Mouse (Mus musculus) erythroid progenitor cell, adult 5-6 weeks (primary cell): ENCODE results near the gene Pla2g16. TPM values are rescaled to one million over a fixed set of nuclear protein-coding genes. Genes with fewer than 3 reads are reported as not detected.

Experiments
- ATAC-seq: replicated peaks from 2 replicates; pipeline ENCODE4 v1.8.0; 2016; ENCODE audit warnings: moderate number of reproducible peaks, mild to moderate bottlenecking, moderate TSS enrichment, inconsistent platforms; ENCODE audit not compliant: poor library complexity, low FRiP score, severe bottlenecking
- total RNA-seq, 2 experiments: library from RNA; stranded (forward) in 1 of 2; stranded (reverse) in 1 of 2; fragments of 150-400 nt in 1 of 2; fragments of 186-747, 209-891 nt in 1 of 2; gene quantifications; 2 replicates each; pipeline versions ENCODE4 v1.2.3 to v1.2.4; 2015 to 2017; ENCODE audit warnings: low replicate concordance in 2 of 2

Gene Pla2g16
- total RNA-seq (2015; ENCODE audit: low replicate concordance) (46.5 and 56.6 TPM in 2 replicates), total RNA-seq (2017; ENCODE audit: low replicate concordance) (45.8 and 73.4 TPM in 2 replicates)

DNA sequence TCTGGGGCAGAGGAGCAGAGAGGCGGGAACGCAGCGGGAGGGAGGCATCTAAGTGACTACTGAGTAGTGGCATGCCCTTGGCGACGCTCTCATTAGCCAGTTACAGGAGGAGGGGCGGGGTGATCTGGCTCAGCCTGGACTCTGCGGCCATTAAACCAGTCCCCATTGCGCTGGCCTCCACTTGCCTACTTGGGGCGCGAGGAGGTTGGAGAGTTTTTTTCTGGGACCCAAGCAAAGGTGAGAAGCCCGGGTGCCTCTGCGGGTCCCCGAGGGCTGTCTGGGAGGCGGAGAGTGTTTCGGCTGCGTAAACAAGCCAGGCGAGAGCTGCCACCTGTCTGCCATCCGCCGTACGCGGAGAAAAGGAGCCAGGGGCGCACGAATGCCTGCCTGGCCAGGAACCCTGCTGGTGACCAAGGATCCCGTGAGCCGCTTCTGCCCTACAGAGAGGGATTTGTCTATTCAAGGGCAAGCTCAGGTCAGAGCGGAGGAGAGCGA is at the start of gene Pla2g16:
TSS of gene Pla2g16 (plus strand) at position 132 of the 495 bp plus-strand sequence.
- peak; percentile 92 for ATAC-seq

DNA sequence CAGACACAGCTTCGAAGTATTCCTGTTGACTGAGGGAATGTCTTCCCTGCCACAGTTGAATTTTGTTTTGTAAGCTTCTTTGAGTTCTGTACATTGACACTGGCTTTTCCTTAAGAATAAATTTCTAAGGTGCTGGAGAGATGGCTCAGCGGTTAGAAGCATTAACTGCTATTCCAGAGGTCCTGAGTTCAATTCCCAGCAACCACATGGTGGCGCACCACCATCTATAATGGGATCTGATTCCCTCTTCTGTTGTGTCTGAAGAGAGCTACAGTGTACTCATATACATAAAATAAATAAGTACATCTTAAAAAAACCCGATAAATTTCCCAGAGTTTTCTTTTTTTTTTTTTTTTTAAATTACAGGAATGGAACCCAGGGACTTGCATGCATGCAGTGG is 49.2 kb upstream of the Pla2g16 start:
- ATAC-seq: no peak

DNA sequence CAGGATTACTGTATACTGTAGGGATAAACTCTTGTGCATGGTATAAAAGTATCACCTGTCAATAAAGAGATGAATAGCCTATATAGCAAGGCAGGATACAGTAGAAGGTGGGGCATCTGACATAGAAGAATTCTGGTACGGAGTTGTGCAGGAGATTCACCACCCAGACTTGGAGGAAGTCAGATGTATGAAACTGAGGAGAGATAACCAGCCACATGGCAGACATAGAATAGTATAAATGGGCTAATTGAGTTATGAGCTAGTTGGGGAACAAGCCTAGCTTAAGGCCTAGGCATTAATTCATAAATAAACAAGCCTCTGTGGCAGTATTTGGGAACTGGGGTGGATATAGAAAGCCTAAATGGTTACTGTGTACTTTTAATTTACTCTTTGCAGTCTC is 40.8 kb upstream of the Pla2g16 start:
- no peak for ATAC-seq

DNA sequence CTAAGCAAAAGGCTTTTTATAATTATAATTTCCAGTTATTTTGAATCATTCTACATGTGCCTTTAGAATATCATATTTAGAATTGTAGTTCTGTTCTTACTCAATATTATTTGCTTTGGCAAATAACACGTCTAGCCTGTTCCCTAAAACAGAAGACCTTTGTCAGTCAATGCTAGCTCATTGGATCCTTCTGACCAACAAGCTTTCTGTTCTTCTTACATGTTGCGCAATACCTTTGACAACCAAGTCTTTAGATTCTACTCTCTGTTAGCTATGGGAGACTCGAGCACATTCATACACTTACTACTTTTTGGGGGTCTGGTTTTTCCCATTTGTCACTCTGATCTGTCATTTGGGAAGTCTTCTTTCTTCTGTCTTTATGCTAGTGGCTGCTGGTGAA is 35.6 kb upstream of the Pla2g16 start:
- no peak for ATAC-seq

DNA sequence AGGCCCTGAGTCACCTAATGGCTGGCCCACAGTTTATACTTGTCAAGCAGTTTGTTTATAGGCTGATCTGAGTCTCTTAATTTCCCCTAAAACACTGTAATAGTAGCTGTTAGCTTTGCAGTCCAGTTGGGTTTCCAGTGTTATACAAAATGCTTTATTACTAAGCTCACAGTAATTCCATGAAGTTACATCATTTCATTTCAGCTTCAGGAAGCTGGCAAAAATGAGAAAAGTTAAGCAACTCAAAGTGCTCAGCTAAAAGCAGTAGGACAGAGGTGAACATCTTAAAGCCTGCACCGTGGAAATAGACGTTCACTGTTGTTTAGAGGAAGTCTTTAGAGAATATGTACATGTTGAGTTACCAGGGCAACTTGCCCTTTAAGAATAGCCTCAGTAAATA is 34.4 kb upstream of the Pla2g16 start:
- ATAC-seq: no peak

DNA sequence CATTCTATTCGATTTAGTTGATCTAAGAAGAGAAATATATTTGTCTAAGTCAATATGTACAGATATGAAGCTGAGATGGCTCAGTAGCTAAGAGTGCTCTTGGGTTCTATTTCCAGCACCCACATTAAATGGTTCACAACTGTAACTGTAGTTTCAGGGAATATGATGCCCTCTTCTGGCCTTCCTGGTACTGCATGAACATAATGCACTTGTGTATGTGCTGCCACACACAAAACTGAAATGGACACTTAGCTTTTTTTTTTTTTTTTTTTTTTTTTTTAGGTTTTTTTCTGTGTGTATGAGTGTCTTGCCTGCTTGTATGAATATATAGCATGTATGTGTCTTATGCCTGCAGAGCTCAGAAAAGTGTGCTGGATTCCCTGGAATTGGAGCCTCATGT is 34.0 kb upstream of the Pla2g16 start:
- ATAC-seq: no peak

DNA sequence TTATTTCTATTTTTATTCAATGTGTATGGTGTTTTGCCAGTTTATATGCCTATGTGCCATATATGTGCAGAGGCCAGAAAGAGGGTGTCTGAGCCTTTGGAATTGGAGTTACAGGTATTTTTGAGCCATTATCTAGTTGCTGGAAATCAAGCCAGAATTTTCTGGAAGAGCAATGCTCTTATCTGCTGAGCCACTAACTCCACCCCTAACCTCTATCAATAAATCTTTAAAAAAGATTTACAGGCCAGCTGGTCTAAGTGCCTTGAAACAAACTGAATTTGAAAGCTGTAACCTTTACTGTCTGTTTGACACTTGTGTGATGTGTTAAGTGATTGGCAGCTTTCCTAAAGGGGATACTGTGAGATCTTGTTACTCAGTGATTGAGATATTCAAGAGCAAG is 33.5 kb upstream of the Pla2g16 start:
- no peak for ATAC-seq

DNA sequence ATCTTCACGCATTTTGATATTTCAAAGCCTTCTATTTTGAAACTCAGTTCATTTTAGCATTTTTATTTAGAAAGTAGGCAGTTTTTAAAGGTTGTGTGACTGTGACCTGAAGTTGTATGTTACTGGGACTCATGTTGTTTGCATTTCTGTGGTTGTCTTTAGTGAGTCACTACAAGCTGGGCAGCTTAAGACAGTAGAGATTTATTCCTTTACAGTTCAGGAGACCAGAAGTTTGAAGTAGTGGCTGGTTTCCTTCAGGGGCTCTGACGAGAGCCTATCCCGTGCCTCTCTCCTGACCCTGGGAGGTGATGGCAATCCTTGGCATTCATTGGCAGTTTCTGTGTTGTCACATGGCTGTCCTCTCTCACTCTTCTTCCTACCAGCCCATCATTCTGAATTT is 32.4 kb upstream of the Pla2g16 start:
- no peak for ATAC-seq

DNA sequence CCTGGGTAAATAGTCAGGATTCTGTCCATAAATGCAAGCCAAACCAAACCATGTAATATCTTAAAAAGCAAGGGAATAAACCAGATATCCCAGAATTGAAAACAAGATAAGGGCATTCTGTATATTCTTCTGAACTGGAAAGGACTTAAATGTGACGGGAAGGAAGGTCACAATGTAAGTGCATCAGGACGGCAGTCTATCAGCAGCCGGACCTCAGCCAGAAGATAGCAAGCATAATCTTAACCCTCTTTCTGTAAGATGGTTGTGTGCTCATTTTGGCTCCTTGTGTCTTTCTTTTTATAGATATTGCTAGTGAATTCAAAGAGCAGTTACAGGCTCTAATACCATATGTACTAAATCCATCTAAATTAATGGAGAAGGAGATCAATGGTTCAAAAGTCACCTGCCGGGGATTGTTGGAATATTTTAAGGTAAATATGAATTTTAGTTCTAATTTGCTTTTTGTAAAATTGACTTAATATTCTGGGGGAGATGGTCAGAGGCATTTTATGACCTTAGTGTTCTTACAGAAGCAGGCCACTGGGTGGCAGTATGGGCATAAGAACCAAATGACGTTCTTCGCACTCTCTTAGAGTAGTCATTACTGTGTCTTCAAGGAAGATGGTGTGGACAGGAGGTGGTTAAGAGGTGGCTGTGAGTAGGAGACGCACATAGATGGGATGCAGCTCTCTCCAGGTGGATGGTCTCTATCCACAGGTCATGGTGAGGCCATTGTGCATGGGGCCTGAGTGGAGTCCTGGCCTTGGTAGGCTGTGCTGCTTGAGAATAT is 28.4 kb upstream of the Pla2g16 start:
- peak; percentile 79 for ATAC-seq

DNA sequence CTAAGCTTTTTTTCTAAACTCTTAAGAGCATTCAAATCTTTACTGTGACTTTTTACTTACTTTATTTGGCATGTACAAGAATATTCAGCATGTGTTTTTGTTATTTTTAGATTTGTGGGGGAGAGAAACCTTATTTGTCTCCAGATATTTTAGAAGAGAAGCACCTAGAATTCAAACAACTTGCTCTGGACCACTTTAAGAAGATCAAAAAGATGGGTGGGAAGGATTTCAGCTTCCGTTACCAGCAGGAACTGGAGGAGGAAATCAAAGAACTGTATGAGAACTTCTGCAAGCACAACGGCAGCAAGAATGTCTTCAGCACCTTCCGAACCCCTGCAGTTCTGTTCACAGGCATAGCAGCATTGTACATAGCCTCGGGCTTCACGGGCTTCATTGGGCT is 25.4 kb upstream of the Pla2g16 start:
- no peak for ATAC-seq

DNA sequence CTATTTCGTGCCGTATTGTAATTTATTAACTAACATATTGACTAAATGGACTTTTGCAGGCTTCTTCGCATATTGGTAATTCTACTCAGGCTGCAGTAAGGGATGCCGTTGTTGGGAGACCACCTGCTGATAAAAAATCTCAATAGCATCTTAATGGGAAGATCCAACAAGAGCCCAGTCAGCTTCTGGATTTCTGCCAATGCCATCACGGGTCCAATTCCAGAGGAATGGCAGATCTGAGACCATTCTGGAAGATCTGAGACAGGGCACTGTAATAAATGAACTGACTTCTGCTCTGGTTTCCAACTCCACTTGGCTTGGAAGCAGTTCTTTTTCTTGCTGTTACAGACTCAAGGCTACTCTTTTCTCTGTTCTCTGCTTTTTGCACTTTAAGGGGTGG is 23.4 kb upstream of the Pla2g16 start:
- ATAC-seq: no peak

DNA sequence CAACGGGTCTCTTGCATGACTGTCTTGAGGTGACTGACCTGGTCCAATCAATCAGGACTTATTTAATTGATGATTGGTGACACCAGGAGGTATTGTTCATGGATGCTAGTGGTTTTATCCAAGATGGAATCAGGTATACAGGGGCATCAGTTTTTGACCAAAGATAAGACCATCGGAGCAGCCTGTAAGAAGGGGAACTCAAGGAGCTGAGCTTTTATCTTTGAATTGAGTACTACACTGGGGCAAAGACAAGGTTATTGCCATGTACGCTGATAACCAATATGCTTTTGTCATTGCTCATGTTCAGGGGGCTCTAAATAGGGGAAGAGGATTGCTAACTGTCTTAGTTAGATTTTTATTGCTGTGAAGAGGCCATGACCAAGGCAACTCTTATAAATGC is 8.3 kb upstream of the Pla2g16 start:
- no peak for ATAC-seq

DNA sequence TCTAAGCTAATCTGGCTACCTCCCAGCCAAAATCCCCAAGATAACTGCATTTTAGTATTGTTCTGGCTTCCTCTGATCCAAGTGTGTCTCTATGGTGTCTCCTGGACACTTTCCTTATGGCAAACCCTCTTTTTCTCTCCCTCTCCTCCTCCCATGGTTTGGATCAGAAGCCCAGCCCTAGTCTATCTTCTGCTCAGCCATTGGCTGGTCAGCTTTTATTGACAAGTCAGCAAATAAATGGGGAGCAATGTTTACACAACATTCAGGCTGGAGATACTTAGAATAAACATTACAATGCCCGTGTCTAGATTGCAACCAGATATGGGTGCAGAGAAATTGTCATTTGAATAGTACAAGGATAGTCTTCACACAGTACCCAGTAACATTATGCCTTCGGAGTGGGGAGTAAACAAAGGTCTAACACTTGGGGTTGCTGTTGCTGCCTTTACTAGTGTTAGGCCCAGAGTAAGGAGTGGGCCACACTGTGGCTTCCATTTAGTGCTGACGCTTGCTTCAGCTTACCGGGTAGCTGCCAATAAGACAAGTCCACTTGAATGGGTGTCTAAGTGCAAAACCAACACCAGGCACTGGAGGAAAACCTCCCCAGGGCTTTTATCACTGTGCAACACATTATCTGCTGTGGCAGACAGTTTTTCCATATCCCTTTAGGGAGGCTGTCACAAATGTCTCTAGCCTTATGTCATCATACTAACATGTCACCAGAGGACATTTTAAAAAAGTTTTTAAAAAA is 5.5 kb upstream of the Pla2g16 start:
- peak; percentile 90 for ATAC-seq

DNA sequence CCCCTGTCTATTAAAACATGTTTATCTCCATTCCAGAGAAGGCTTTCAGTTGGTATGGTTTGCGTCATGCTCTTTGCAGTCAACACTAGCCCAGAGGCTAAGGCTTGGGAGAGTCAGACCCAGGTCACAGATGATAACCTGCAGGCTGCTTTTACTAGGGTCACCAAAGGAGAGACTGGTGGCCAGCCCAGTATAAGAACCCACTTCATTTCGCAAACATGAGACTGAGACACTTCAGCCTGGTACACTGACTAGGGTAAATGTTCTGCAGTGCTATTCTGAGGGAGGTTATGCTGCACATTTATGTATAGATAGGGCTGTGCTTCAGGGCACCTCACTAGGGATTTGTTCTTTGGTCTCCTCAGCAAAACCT is 5.0 kb upstream of the Pla2g16 start:
- peak; percentile 46 for ATAC-seq

DNA sequence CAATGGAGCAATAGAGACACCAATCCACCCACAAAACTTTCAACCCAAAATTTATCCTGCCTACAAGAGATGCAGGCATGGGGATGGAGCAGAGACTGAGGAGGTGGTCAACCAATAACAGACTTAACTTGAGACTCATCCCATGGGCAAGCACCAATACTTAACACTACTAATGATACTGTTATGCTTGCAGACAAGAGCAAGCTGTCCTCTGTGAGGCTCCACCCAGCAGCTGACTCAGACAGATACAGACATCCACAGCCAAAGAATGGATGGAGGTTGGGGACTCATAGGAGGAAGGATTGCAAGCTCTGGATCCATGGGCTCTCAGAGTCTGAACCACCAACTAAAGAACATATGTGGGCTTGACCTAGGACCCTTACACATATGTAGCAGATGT is 3.8 kb upstream of the Pla2g16 start:
- peak; percentile 46 for ATAC-seq

DNA sequence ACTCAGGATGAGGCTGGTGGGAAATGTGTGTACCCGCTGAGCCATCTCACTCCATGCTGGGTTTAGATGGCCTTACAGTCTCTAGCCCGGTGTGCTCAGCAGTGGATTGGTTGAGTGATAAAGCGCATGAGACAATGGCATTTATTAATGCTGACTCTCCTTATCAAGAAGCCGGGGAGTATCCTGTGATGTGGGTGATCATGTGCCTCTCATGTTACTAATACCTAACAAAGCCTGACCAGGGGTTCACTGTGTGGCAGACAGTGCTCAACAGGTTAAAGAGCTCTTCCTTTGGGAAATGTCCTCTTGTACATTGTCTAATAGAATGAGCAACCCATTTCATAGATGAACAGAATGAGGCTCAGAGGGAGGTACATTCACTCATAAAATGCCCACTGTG is 2.4 kb upstream of the Pla2g16 start:
- ATAC-seq: no peak

DNA sequence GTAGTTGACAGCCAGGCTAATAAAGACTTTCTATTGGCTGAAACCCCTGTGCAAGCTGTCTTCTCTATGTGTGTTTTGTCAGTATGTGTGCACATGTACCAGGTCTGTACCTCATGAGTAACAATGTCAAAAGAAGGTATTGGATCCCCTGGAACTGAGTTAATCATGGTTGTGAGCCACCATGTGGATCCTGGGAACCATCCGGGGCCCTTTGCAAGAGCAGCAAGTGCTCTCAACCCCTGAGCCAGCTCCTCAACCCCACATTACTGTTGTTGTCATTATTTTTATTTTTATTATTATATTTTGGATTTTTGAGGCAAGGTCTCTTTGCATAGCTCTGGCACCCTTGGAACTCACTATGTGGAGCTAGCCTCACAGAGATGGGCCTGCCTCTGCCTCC is 618 bp upstream of the Pla2g16 start:
- ATAC-seq: no peak

DNA sequence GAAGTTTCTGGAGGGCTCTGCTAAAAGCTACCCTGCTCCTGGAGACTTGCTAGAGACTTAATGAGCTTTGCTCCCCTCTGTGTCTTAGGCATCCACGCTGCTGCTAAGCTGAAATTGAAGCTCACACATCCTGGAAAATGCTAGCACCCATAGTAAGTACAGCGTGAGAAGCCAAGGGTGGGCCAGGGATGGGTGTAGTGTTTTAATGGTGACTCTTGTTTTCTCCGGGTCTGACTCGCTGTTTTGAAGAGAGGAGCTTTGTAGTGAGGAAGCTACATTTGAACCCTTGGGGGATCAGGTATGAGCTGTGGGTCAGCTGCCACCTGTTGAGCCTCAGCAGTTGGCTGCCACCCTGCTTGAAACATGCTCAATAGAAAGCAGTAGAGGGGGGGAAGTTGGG is 585 bp downstream of the Pla2g16 start:
- peak; percentile 41 for ATAC-seq

DNA sequence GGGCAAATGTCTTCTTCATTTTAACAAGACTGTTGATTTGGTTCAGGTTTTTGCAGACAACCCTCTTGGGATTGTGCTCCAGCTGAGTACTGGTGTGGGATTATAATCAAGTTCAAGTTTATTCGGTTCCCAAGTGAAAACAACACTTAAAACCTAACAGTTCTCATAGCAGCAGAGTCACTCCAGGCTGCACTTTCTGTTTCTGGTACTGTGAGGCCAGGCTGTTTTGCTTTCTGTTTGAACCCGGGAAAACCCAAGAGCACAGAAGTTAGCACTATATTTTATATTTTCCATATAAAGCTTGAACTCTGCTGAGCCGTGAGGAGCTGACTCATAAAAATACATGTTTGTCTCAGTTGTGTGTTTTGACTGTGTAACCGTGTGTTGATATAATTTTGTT is 1.4 kb downstream of the Pla2g16 start:
- ATAC-seq: no peak

DNA sequence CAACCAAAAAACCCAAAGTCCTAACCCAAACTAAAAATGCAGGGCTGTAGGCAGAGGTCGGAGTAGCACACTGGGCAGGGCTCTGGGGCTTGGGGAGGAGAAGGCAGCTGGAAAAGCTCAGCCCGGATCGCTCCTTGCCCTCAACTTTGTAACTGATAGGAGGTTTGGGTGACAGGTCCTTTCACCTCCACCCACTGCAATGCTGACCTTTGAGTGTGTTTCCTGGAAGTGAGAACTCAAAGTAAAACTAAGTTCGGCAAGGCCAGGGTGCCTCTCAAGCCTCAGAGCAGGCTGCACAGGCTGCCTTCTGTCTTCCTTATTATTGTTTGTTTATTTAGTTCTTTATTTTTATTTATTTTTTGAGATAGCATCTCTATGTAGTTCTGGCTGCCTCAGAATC is 2.7 kb downstream of the Pla2g16 start:
- ATAC-seq: no peak

DNA sequence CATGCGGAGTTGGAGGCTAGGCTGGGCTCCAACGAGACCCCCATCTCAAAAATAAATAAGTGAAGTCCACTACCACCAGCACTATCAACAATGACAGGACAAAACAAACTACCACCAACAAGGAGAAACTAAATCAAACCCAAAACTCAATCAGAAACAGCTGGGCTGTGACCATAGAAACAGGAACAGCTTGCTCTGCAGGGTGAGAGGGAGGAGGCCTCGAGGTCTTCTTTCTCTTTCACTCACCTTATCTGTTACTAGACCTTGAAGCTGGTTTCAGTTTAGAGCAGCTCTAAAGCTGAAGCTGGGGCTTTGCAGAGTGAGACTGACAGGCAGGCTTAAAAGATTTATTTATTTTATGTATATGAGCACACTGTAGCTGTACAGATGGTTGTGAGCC is 4.2 kb downstream of the Pla2g16 start:
- no peak for ATAC-seq
